Mouse (Mus musculus) neural tube, embryonic 11.5 days (tissue): ENCODE measurements at regions not wholly inside any gene's neighbourhood (a gene's known extent, or its start where the extent isn't known, plus 50 kb on each side); places are given as distances from the start of the nearest gene placed in this dataset.
A peak's percentile ranks its signal among the peaks of the same experiment; 100 is the strongest.

Experiments
- ATAC-seq: fragments of 200-750 bp; cut with Nextera tagmentation; 2 replicates; pipeline ENCODE4 v1.8.0; 2017; ENCODE audit warnings: moderate number of reproducible peaks, mild to moderate bottlenecking, moderate TSS enrichment, moderate library complexity; ENCODE audit not compliant: insufficient read depth, low FRiP score, low TSS enrichment
- DNase-seq: peaks from one replicate; pipeline ENCODE4 v3.0.0-alpha.2; 2015; ENCODE audit warnings: low spot score
- H3K27ac ChIP-seq: fragments of 300-500 bp; sonication (generic); 2 replicates; pipeline ENCODE4 v1.5.1; 2014; ENCODE audit warnings: low read depth, mild to moderate bottlenecking, low read length
- H3K27me3 ChIP-seq: fragments of 300-500 bp; sonication (generic); 2 replicates; pipeline ENCODE4 v1.6.1; 2014; ENCODE audit warnings: mild to moderate bottlenecking, low read length, mixed read lengths; ENCODE audit not compliant: control insufficient read depth, insufficient read depth
- H3K36me3 ChIP-seq: fragments of 300-500 bp; sonication (generic); 2 replicates; pipeline ENCODE4 v1.6.1; 2014; ENCODE audit warnings: mild to moderate bottlenecking, low read length, moderate library complexity, mixed read lengths; ENCODE audit not compliant: control insufficient read depth, insufficient read depth
- H3K4me1 ChIP-seq: fragments of 300-500 bp; sonication (generic); 2 replicates; pipeline ENCODE4 v1.6.1; 2014; ENCODE audit warnings: low read length, mixed read lengths; ENCODE audit not compliant: control insufficient read depth, insufficient read depth
- H3K4me2 ChIP-seq: fragments of 300-500 bp; sonication (generic); 2 replicates; pipeline ENCODE4 v1.6.1; 2014; ENCODE audit warnings: low read depth, mild to moderate bottlenecking, moderate library complexity
- H3K4me3 ChIP-seq: fragments of 300-500 bp; sonication (generic); 2 replicates; pipeline ENCODE4 v1.5.1; 2014; ENCODE audit warnings: low read depth, low read length
- H3K9ac ChIP-seq: fragments of 300-500 bp; sonication (generic); 2 replicates; pipeline ENCODE4 v1.6.1; 2014; ENCODE audit warnings: mild to moderate bottlenecking, low read length
- H3K9me3 ChIP-seq: fragments of 300-500 bp; sonication (generic); 2 replicates; pipeline ENCODE4 v1.6.1; 2016; ENCODE audit warnings: low read length; ENCODE audit not compliant: control insufficient read depth
- WGBS: fragments of 180-500 bp; shearing (Covaris S2); extraction: QIAGEN DNeasy Blood & Tissue Kit; methylation state at CpG from one replicate; pipeline ENCODE4 v1.1.7; 2014; 5-methylcytosine and 5-hydroxymethylcytosine counted together

GRCm38 (mm10) chr3:16941146-16941545 lies 934.9 kb upstream of the Gm5150 start:
- Histone ChIP-seq H3K4me2 (no peak overlapping the region), H3K27ac (peak overlapping the region; percentile 39; the same call in 1 of the 2 replicates)

GRCm38 (mm10) chr3:16939533-16939932 lies 933.3 kb upstream of the Gm5150 start:
- peak; percentile 59; the same call in 1 of the 2 replicates for ATAC-seq
- 67% methylated on average over 6 of the region's 6 CpGs for WGBS

More at GRCm38 (mm10) chr3:16941146-16941545, 934.9 kb upstream of the Gm5150 start:
- 10% methylated on average over 4 of the region's 4 CpGs for WGBS
- DNase-seq (no peak), ATAC-seq (no peak)
- Histone ChIP-seq H3K36me3 (no peaks in the 10 kb centered on the region), H3K27me3 (no peaks in the 10 kb centered on the region), H3K9me3 (no peaks in the 10 kb centered on the region), H3K4me3 (no peak overlapping the region), H3K4me1 (no peaks in the 10 kb centered on the region), H3K9ac (no peak overlapping the region)

GRCm38 (mm10) chr3:16939127-16939526 lies 932.9 kb upstream of the Gm5150 start:
- Histone ChIP-seq H3K36me3 (no peaks in the 10 kb centered on the region), H3K9me3 (no peaks in the 10 kb centered on the region), H3K4me3 (no peak overlapping the region), H3K4me2 (no peak overlapping the region), H3K4me1 (no peaks in the 10 kb centered on the region), H3K9ac (no peak overlapping the region), H3K27ac (no peak overlapping the region), H3K27me3 (no peaks in the 10 kb centered on the region)
- DNase-seq (no peak), ATAC-seq (no peak)
- WGBS: 88% methylated on average over 5 of the region's 5 CpGs

More at GRCm38 (mm10) chr3:16939533-16939932, 933.3 kb upstream of the Gm5150 start:
- H3K36me3 ChIP-seq: no peaks in the 10 kb centered on the region
- H3K9ac ChIP-seq: no peak overlapping the region
- DNase-seq: peak; percentile 24
- H3K4me3 ChIP-seq: no peak overlapping the region
- H3K4me2 ChIP-seq: no peak overlapping the region
- H3K27me3 ChIP-seq: no peaks in the 10 kb centered on the region
- no peaks in the 10 kb centered on the region for H3K9me3 ChIP-seq
- H3K27ac ChIP-seq: no peak overlapping the region
- no peaks in the 10 kb centered on the region for H3K4me1 ChIP-seq

- Histone ChIP-seq H3K9ac (no peak overlapping the region), H3K27ac (no peak overlapping the region), H3K4me2 (no peak overlapping the region), H3K36me3 (no peaks in the 10 kb centered on the region), H3K4me3 (no peak overlapping the region), H3K27me3 (no peaks in the 10 kb centered on the region), H3K9me3 (no peaks in the 10 kb centered on the region), H3K4me1 (no peaks in the 10 kb centered on the region)
- peak; percentile 49; the same call in 1 of the 2 replicates for ATAC-seq
- 64% methylated on average over 11 of the region's 11 CpGs for WGBS
- peak; percentile 19 for DNase-seq
These were observed 932.3 kb upstream of the Gm5150 start for GRCm38 (mm10) chr3:16938491-16939001.

- ATAC-seq (0 out of 2 replicates have a peak, but pooled peaks have one; percentile 41), DNase-seq (peak; percentile 52)
- no peak overlapping the region for H3K4me3 ChIP-seq
- no peak overlapping the region for H3K9ac ChIP-seq
- no peaks in the 10 kb centered on the region for H3K27me3 ChIP-seq
- no peak overlapping the region for H3K27ac ChIP-seq
- no peaks in the 10 kb centered on the region for H3K36me3 ChIP-seq
- no peaks in the 10 kb centered on the region for H3K4me1 ChIP-seq
- 36% methylated on average over 3 of the region's 3 CpGs for WGBS
- no peak overlapping the region for H3K4me2 ChIP-seq
- H3K9me3 ChIP-seq: no peaks in the 10 kb centered on the region
These were observed 924.1 kb upstream of the Gm5150 start for GRCm38 (mm10) chr3:16930299-16930698.

GRCm38 (mm10) chr3:16929846-16930245 lies 923.6 kb upstream of the Gm5150 start:
- DNase-seq (no peak), ATAC-seq (no peak)
- Histone ChIP-seq H3K9me3 (no peaks in the 10 kb centered on the region), H3K27me3 (no peaks in the 10 kb centered on the region), H3K4me3 (no peak overlapping the region), H3K27ac (no peak overlapping the region), H3K4me2 (no peak overlapping the region), H3K9ac (no peak overlapping the region), H3K4me1 (no peaks in the 10 kb centered on the region), H3K36me3 (no peaks in the 10 kb centered on the region)
- 68% methylated on average over 1 of the region's 1 CpGs for WGBS

- H3K4me2 ChIP-seq: no peak overlapping the region
- ATAC-seq (no peak), DNase-seq (no peak)
- no peak overlapping the region for H3K27ac ChIP-seq
- H3K9me3 ChIP-seq: no peaks in the 10 kb centered on the region
- no peaks in the 10 kb centered on the region for H3K4me1 ChIP-seq
- no peaks in the 10 kb centered on the region for H3K27me3 ChIP-seq
- H3K4me3 ChIP-seq: no peak overlapping the region
- no peak overlapping the region for H3K9ac ChIP-seq
- no peaks in the 10 kb centered on the region for H3K36me3 ChIP-seq
These were observed 917.8 kb upstream of the Gm5150 start for GRCm38 (mm10) chr3:16924018-16924417.

GRCm38 (mm10) chr3:16923234-16923914 lies 917.1 kb upstream of the Gm5150 start:
- H3K36me3 ChIP-seq: no peaks in the 10 kb centered on the region
- H3K9me3 ChIP-seq: no peaks in the 10 kb centered on the region
- H3K9ac ChIP-seq: no peak overlapping the region
- H3K27ac ChIP-seq: no peak overlapping the region
- H3K4me1 ChIP-seq: no peaks in the 10 kb centered on the region
- ATAC-seq (no peak), DNase-seq (no peak)
- H3K4me2 ChIP-seq: no peak overlapping the region
- H3K4me3 ChIP-seq: no peak overlapping the region
- H3K27me3 ChIP-seq: no peaks in the 10 kb centered on the region

GRCm38 (mm10) chr3:16921330-16921729 lies 915.1 kb upstream of the Gm5150 start:
- Histone ChIP-seq H3K27me3 (no peaks in the 10 kb centered on the region), H3K4me1 (no peaks in the 10 kb centered on the region), H3K9me3 (no peaks in the 10 kb centered on the region), H3K36me3 (no peaks in the 10 kb centered on the region), H3K4me2 (no peak overlapping the region), H3K4me3 (no peak overlapping the region), H3K9ac (no peak overlapping the region), H3K27ac (no peak overlapping the region)
- DNase-seq: no peak
- no peak for ATAC-seq
- 56% methylated on average over 6 of the region's 6 CpGs for WGBS
